Mouse (Mus musculus): ENCODE measurements around the gene Map1lc3b. TPM values are rescaled to one million over a fixed set of nuclear protein-coding genes. Genes with fewer than 3 reads are reported as not detected.
"Not testable (repeated sequence)": the region's sequence is repeated elsewhere in the genome, so short reads cannot be mapped to it uniquely, and the experiment has no call there.

Map1lc3b gene
- polyA plus RNA-seq, 1 experiment from 2014 or later: 175 TPM

DNA sequence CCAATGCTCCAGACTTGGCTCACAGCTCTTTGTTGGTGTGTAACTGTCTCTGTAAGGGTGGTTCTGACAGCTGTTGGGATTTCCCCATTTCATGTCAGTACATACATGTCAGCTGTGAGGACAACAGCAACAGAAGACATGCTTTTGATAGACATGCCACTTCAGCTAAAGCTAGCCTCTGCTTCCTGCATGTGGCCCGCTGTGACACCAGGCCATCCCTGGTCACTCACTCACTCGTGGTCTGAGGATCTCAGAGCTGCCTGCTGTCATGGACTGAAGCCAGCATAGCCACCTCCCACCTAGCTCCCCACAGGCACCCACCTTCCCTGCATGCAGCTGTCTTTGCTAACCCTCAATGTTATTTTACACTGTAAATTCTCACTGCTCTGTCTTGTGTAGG lies 7.3 kb downstream of the Map1lc3b start:
- H3K9me3 ChIP-seq; H3K27me3 ChIP-seq (ENCODE audit: poor library complexity, severe bottlenecking); H3K4me3 ChIP-seq; H3K27ac ChIP-seq; H3K4me1 ChIP-seq; DNase-seq (ENCODE audit: extremely low spot score, low spot score): not testable (repeated sequence)
- H3K36me3 ChIP-seq (replicated peaks): peaks cover 86% of the 10 kb centered on the region
- 85% methylated on average over 2 of the region's 2 CpGs for WGBS

DNA sequence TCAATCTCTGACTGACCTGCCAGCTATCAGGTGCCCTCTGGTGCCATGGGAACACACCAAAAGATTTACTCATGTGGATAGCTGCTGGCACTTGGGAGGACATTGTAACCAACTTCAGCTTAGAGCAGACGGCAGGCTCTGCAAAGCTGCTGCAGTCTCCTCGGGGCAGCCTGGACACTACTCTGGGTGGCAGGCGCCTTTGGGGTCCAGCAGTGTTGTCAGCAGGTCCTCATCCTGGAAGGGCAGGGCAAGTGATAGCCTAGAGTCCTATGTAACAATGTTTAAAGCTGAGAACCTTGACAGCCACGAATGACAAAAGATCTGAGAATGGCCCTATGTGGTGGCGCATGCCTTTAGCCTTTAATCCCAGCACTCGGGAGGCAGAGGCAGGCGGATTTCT lies 8.0 kb downstream of the Map1lc3b start:
- Histone ChIP-seq H3K4me1 (no peaks in the 10 kb centered on the region), H3K9me3 (no peaks in the 10 kb centered on the region), H3K36me3 (replicated peaks) (peaks cover 92% of the 10 kb centered on the region), H3K27me3 (ENCODE audit: poor library complexity, severe bottlenecking) (no peaks in the 10 kb centered on the region), H3K4me3 (no peak overlapping the region), H3K27ac (no peak overlapping the region)
- 92% methylated on average over 7 of the region's 7 CpGs for WGBS
- no peak for DNase-seq (ENCODE audit: extremely low spot score, low spot score)

DNA sequence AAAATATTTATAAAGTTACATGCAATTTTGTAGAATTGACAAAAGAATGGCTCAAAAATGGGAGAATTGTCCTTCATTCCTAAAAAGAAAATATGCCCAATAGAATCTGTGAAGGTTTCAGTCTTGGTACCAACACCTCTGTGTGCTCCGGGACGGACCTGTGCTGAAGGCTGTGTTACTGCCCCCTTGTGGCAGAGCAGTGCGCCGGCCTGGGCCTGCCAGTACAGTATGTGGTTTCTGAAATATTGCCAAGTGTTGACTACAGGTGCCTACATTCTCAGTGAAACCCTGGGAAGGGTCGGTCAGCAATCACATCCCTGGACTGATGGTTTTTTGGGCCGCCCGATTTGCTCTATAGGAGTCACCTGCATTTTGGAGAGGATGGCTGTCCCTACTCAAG lies 8.7 kb downstream of the Map1lc3b start:
- H3K27me3 ChIP-seq (ENCODE audit: poor library complexity, severe bottlenecking): no peaks in the 10 kb centered on the region
- H3K36me3 ChIP-seq (replicated peaks): peaks cover 91% of the 10 kb centered on the region
- H3K9me3 ChIP-seq: no peaks in the 10 kb centered on the region
- 45% methylated on average over 7 of the region's 7 CpGs for WGBS
- H3K4me1 ChIP-seq: no peaks in the 10 kb centered on the region
- peak; percentile 69 for DNase-seq (ENCODE audit: extremely low spot score, low spot score)
- H3K4me3 ChIP-seq: no peak overlapping the region
- H3K27ac ChIP-seq: no peak overlapping the region

DNA sequence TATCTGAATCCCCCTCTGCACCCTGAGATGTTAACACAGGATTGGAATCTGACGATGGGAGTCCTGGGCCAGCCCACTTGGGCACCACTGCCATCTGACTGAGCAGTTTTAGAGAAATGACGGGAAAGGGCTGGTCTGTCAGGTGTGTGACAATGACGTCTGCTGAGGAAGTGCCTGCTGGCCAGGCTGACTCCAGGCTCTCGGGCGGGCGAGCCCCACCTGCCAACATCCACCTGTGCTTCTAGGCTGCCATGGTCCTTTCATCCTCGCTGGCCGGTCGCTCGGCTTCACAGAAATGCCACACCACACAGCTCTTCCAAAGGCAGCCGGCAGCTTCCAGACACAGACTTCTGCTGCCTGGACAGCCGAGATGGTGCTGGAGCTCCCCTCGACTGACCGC lies 9.7 kb downstream of the Map1lc3b start:
- H3K36me3 ChIP-seq (replicated peaks): peaks cover 91% of the 10 kb centered on the region
- H3K27ac ChIP-seq: no peak overlapping the region
- no peak for DNase-seq (ENCODE audit: extremely low spot score, low spot score)
- 93% methylated on average over 14 of the region's 14 CpGs for WGBS
- no peaks in the 10 kb centered on the region for H3K4me1 ChIP-seq
- no peaks in the 10 kb centered on the region for H3K9me3 ChIP-seq
- no peak overlapping the region for H3K4me3 ChIP-seq
- no peaks in the 10 kb centered on the region for H3K27me3 ChIP-seq (ENCODE audit: poor library complexity, severe bottlenecking)

DNA sequence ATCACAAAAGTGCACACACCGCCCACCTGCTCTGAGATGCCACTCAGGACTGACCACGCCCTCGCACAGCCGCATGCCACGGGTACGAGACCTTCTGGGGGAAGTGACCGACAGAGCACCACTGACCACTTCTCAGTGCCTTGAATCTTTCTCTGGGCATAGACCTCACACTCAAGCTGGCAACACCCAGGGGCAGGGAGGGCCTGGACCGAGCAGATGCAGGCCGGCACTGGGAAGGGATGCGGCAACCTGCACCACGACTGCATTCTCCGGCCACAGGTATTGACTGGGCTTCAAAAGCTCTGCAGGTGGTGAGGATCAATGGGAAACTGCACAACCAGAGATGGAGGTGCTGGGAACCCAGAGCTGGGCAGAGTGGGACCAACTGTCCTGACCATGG lies 12.2 kb downstream of the Map1lc3b start:
- Histone ChIP-seq H3K27me3 (ENCODE audit: poor library complexity, severe bottlenecking) (no peaks in the 10 kb centered on the region), H3K9me3 (no peaks in the 10 kb centered on the region), H3K4me1 (no peaks in the 10 kb centered on the region), H3K27ac (no peak overlapping the region), H3K36me3 (replicated peaks) (peaks cover 95% of the 10 kb centered on the region), H3K4me3 (no peak overlapping the region)
- WGBS: 94% methylated on average over 12 of the region's 12 CpGs
- DNase-seq (ENCODE audit: extremely low spot score, low spot score): no peak

DNA sequence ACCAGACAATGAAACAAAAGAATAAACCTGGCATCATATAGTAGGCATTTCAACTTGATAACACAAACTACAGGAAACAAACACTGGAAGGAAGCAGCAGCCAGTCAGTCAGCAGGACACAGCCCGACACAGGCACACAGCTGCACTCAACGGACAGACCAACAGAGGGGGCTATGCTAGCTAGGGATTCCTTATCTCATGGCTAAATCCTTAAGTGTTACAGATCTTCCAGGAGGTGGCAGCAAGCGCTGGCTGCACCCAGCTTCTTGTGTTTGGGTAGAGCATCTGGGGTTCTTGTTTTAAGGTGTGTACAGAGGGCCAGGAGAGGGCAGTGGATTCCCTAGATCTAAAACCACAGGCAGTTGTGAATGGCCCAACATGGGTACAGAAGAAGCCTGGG lies 12.7 kb downstream of the Map1lc3b start:
- Histone ChIP-seq H3K36me3 (replicated peaks) (peaks cover 95% of the 10 kb centered on the region), H3K27ac (no peak overlapping the region), H3K4me1 (no peaks in the 10 kb centered on the region), H3K27me3 (ENCODE audit: poor library complexity, severe bottlenecking) (no peaks in the 10 kb centered on the region), H3K4me3 (no peak overlapping the region), H3K9me3 (no peaks in the 10 kb centered on the region)
- 28% methylated on average over 3 of the region's 3 CpGs for WGBS
- peak; percentile 39 for DNase-seq (ENCODE audit: extremely low spot score, low spot score)

DNA sequence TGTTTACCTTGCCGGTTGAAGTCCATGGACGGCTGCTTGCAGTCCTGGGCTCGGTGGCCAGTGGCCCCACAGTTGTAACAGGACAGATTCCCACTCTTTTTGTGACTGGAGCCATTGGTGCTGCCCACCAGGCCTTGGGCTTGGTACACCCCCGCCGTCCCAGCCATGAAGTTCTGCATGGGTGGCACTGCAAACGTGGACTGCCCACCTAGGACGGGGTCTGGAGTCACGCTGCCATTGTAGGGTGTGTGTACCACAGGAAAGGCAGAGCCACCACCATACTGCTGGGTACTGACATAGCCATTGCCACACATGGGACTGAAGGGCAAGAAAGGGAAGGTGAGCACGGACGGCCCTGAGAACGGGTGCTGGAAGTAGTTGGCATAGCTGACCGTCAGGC lies 13.6 kb downstream of the Map1lc3b start:
- Histone ChIP-seq H3K27ac (no peak overlapping the region), H3K36me3 (replicated peaks) (peaks cover 98% of the 10 kb centered on the region)
- DNase-seq (ENCODE audit: extremely low spot score, low spot score): no peak

DNA sequence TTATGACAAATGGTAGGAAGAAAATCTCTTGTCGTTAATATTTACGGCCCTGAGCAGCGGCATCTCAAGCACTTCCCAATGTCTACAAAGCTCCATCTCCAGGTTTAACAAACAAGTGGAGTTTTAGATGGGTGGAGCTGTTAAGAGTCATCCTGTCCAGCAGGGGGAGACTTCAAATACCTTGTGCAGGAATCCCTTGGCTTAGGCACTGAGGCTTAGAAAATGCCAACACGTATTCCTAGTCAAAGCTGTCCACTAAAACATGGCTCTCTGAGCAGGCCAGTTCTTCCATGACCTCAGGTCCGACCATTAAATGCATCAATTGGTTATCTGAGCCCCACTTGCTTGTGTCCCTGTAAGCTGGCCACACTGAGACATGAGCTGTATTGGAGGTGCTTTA lies 17.5 kb downstream of the Map1lc3b start:
- no peak overlapping the region for H3K4me3 ChIP-seq
- H3K4me1 ChIP-seq: no peaks in the 10 kb centered on the region
- peaks cover 98% of the 10 kb centered on the region for H3K36me3 ChIP-seq (replicated peaks)
- H3K27me3 ChIP-seq (ENCODE audit: poor library complexity, severe bottlenecking): no peaks in the 10 kb centered on the region
- H3K27ac ChIP-seq: no peak overlapping the region
- 92% methylated on average over 5 of the region's 5 CpGs for WGBS
- no peaks in the 10 kb centered on the region for H3K9me3 ChIP-seq
- no peak for DNase-seq (ENCODE audit: extremely low spot score, low spot score)

More for the DNA sequence above, 13.6 kb downstream of the Map1lc3b start:
- no peaks in the 10 kb centered on the region for H3K9me3 ChIP-seq
- H3K4me3 ChIP-seq: no peak overlapping the region
- no peaks in the 10 kb centered on the region for H3K27me3 ChIP-seq (ENCODE audit: poor library complexity, severe bottlenecking)
- WGBS: 95% methylated on average over 12 of the region's 12 CpGs
- no peaks in the 10 kb centered on the region for H3K4me1 ChIP-seq

DNA sequence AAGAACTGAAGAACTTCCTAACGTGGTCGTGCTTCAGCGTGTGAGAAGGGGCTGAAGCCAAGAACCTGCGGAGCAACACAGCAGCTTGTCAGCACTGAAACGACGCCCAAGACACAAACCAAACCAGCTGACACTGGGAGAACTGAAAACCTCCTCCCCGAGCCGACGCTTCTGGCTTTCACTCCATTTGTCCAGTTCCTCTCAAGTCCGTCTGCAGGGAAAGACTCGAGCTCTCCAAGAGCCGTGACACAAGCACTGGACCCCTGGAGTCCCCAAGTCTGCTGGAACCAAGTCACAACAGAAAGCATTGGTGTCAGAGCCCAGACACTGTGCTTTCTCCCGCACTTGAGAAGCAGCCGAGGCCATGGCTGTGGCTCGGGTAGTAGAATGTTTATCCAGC lies 19.1 kb downstream of the Map1lc3b start:
- no peak overlapping the region for H3K4me3 ChIP-seq
- no peaks in the 10 kb centered on the region for H3K9me3 ChIP-seq
- no peak overlapping the region for H3K27ac ChIP-seq
- WGBS: 93% methylated on average over 15 of the region's 15 CpGs
- peaks cover 87% of the 10 kb centered on the region for H3K36me3 ChIP-seq (replicated peaks)
- no peaks in the 10 kb centered on the region for H3K27me3 ChIP-seq (ENCODE audit: poor library complexity, severe bottlenecking)
- H3K4me1 ChIP-seq: 0 out of 2 replicates have a peak, but pooled peaks cover 3% of the 10 kb centered on the region
- no peak for DNase-seq (ENCODE audit: extremely low spot score, low spot score)

DNA sequence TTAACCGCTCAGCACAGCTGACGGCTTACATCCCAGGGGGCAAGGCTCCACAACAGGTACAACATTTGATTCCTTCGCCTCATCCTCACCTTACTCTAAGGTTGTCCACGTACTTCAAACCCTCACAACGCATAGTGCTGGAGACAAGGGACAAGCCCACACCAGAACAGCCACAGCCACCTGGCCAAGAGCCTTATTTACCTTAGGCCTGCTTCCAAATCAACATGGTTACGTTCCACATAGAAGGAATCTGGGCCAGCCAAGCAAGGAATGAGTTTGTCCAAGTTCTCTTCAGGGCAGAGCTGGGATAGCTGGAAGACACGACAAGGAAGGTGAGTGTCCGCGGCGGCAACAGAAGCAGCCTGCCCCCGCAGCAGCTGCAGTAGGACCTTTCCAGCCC lies 19.8 kb downstream of the Map1lc3b start:
- no peak for DNase-seq (ENCODE audit: extremely low spot score, low spot score)
- 0 out of 2 replicates have a peak, but pooled peaks cover 3% of the 10 kb centered on the region for H3K4me1 ChIP-seq
- no peaks in the 10 kb centered on the region for H3K9me3 ChIP-seq
- H3K27me3 ChIP-seq (ENCODE audit: poor library complexity, severe bottlenecking): no peaks in the 10 kb centered on the region
- H3K4me3 ChIP-seq: no peak overlapping the region
- peaks cover 84% of the 10 kb centered on the region for H3K36me3 ChIP-seq (replicated peaks)
- H3K27ac ChIP-seq: no peak overlapping the region
- WGBS: 94% methylated on average over 11 of the region's 11 CpGs

DNA sequence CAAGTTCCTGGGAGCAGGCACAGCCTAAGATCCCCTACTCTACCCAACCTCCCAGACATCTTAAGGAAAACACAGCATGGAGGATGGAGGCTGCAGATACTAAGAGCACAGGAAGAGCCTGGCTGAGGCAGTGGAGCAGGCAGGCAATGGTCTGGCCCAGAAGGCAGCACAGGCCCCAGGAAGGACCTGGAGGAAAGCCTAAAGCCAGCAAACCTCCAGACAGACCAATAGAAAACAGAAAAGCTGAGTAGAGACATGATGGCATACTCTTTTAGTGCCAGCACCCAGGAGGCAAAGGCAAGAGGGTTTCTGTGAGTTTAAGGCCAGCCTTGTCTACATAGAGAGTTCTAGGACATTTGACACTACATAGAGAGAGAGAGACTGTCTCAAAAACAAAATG lies 23.3 kb downstream of the Map1lc3b start:
- Histone ChIP-seq H3K36me3 (replicated peaks) (peaks cover 84% of the 10 kb centered on the region), H3K4me1 (0 out of 2 replicates have a peak, but pooled peaks cover 3% of the 10 kb centered on the region), H3K9me3 (no peaks in the 10 kb centered on the region), H3K27ac (peak overlapping the region; percentile 25; the same call in 1 of the 2 replicates), H3K27me3 (ENCODE audit: poor library complexity, severe bottlenecking) (no peaks in the 10 kb centered on the region), H3K4me3 (no peak overlapping the region)
- DNase-seq (ENCODE audit: extremely low spot score, low spot score): no peak

DNA sequence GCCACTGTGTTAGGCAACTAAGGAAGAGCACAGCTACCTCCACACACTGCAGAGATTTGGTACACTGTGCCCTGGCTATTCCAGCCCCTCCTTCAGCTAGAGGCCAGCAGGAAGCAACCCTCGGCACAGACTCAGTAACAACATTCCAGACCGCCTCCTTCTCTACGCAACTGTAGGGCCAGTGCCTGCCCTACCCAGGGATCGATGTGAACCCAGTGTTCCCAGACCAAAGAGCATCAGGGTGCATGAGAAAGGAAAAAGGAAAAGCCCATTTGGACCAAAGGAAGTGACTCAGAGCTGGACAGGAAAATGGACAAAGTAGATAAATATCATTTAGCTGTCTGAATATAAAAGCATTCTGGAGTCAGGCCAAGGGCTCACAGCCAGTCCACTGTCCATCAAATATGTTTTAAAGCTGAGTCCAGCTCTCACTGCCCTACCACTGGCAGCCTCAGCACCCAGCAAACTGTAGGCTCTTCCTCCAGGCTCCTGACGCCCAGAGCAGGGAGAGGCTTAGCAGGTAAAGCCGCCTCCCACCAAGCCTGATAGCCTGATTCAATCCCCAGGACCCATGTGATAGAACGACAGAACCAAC lies 29.3 kb downstream of the Map1lc3b start:
- H3K27ac ChIP-seq: no peak overlapping the region
- no peaks in the 10 kb centered on the region for H3K9me3 ChIP-seq
- no peak for DNase-seq (ENCODE audit: extremely low spot score, low spot score)
- 78% methylated on average over 7 of the region's 7 CpGs for WGBS
- H3K27me3 ChIP-seq (ENCODE audit: poor library complexity, severe bottlenecking): no peaks in the 10 kb centered on the region
- no peak overlapping the region for H3K4me3 ChIP-seq
- peaks cover 62% of the 10 kb centered on the region for H3K36me3 ChIP-seq (replicated peaks)
- peaks cover 6% of the 10 kb centered on the region; the same call in 1 of the 2 replicates for H3K4me1 ChIP-seq

DNA sequence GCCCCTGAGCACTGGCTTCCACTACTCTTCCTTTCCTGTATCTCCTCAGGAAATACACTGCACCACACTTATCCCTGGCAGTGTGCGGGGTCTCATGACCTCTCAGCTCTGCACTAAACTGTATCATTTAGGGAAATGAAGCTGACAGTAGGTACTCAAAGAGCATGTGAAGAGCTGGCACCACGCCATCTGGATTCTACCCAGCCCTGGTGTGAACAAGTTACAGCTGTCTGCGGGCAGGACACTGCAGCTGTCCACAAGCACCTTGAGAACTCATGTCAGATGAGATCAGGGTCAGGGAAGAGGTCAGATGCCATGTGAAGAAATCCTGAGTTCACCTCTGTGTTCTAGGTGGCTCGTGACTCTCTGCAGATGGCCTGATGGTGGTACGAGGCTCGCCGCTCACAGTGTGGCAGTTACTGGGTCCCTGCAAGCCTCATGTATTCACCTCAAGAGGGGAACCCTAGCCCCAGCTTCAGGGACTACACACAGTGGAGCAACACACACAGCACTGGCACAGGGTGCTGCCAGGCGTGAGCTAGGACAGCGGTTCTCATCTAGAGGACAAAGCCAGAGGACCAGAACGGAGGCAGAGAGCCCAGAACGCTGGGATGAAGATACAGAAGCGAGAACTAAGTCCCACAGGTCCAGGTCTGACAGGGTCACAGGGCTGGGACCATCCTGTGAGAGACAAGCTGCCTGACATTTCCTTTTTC lies 30.8 kb downstream of the Map1lc3b start:
- H3K4me3 ChIP-seq: no peak overlapping the region
- no peaks in the 10 kb centered on the region for H3K9me3 ChIP-seq
- H3K36me3 ChIP-seq (replicated peaks): peaks cover 58% of the 10 kb centered on the region
- no peaks in the 10 kb centered on the region for H3K27me3 ChIP-seq (ENCODE audit: poor library complexity, severe bottlenecking)
- peaks cover 11% of the 10 kb centered on the region; the same call in 1 of the 2 replicates for H3K4me1 ChIP-seq
- WGBS: 89% methylated on average over 12 of the region's 12 CpGs
- H3K27ac ChIP-seq: no peak overlapping the region
- DNase-seq (ENCODE audit: extremely low spot score, low spot score): no peak
